30 mouse cellular contexts compared by ENCODE assay signal in genomic region chr8:127909580-127909979, GRCm38 (mm10).
A peak's percentile ranks its signal among the peaks of the same experiment; 100 is the strongest.
DNase-seq lines count a peak whose midpoint lies in the region; ATAC-seq lines count a peak whose summit lies in the region.
"Had no signal": no experiment of that assay in that cellular context is flagged by ENCODE, and none has a peak within 500 bp of the region (broad histone marks: within the 10 kb centered on the region; RNA-seq: fewer than 3 reads in every experiment).

No protein-coding gene starts in this region.

- 90% methylated on average over 2 of the region's 2 CpGs for WGBS in midbrain, embryonic 14.5 days

- H3K9ac ChIP-seq in midbrain, embryonic 14.5 days (replicated peaks; ENCODE audit: low read length): no peak overlapping the region
- H3K9ac ChIP-seq: embryonic facial prominence, embryonic 15.5 days; forebrain, embryonic 13.5 days; heart, embryonic 12.5 days; hindbrain, embryonic 13.5 days; limb, embryonic 12.5 days; liver, embryonic 15.5 days; lung, embryonic 14.5 days; midbrain, embryonic 12.5 days; neural tube, embryonic 15.5 days had no signal

- no peak overlapping the region for H3K4me2 ChIP-seq in midbrain, embryonic 14.5 days (ENCODE audit: low read length)
- H3K4me2 ChIP-seq: embryonic facial prominence, embryonic 15.5 days; forebrain, embryonic 13.5 days; heart, embryonic 12.5 days; hindbrain, embryonic 13.5 days; limb, embryonic 12.5 days; liver, embryonic 15.5 days; lung, embryonic 14.5 days; midbrain, embryonic 12.5 days; neural tube, embryonic 15.5 days had no signal

- no peaks in the 10 kb centered on the region for H3K9me3 ChIP-seq in midbrain, embryonic 14.5 days (ENCODE audit: control insufficient read depth, low read length)
- H3K9me3 ChIP-seq: embryonic facial prominence, embryonic 10.5 days; embryonic facial prominence, embryonic 15.5 days; forebrain, embryonic 13.5 days; heart, embryonic 12.5 days; hindbrain, embryonic 13.5 days; limb, embryonic 12.5 days; liver, embryonic 15.5 days; megakaryocyte, embryonic 14.5 days; midbrain, embryonic 12.5 days; neural tube, embryonic 15.5 days had no signal

- no peak for ATAC-seq in midbrain, embryonic 14.5 days (ENCODE audit: low FRiP score, low TSS enrichment)
- ATAC-seq: forebrain, embryonic 13.5 days had no signal

- H3K27ac ChIP-seq in midbrain, embryonic 14.5 days (replicated peaks; ENCODE audit: low read depth, low read length): no peak overlapping the region
- H3K27ac ChIP-seq: embryonic facial prominence, embryonic 10.5 days; embryonic facial prominence, embryonic 15.5 days; forebrain, embryonic 13.5 days; hindbrain, embryonic 13.5 days; limb, embryonic 12.5 days; liver, embryonic 15.5 days; midbrain, embryonic 12.5 days; neural tube, embryonic 15.5 days had no signal

- no peaks in the 10 kb centered on the region for H3K4me1 ChIP-seq in midbrain, embryonic 14.5 days (ENCODE audit: control insufficient read depth, insufficient read depth, low read length)
- H3K4me1 ChIP-seq: embryonic facial prominence, embryonic 10.5 days; embryonic facial prominence, embryonic 15.5 days; forebrain, embryonic 13.5 days; hindbrain, embryonic 13.5 days; limb, embryonic 12.5 days; liver, embryonic 15.5 days; megakaryocyte, embryonic 14.5 days; midbrain, embryonic 12.5 days; neural tube, embryonic 15.5 days had no signal

- no peaks in the 10 kb centered on the region for H3K27me3 ChIP-seq in midbrain, embryonic 14.5 days (ENCODE audit: control insufficient read depth, insufficient read depth, low read length)
- H3K27me3 ChIP-seq: embryonic facial prominence, embryonic 15.5 days; forebrain, embryonic 13.5 days; heart, embryonic 12.5 days; hindbrain, embryonic 13.5 days; limb, embryonic 12.5 days; liver, embryonic 15.5 days; megakaryocyte, embryonic 14.5 days; midbrain, embryonic 12.5 days; neural tube, embryonic 15.5 days had no signal

- H3K4me3 ChIP-seq in midbrain, embryonic 14.5 days (replicated peaks; ENCODE audit: low read depth, low read length): no peak overlapping the region
- H3K4me3 ChIP-seq: embryonic facial prominence, embryonic 10.5 days; embryonic facial prominence, embryonic 15.5 days; forebrain, embryonic 13.5 days; heart, embryonic 12.5 days; hindbrain, embryonic 13.5 days; limb, embryonic 12.5 days; liver, embryonic 15.5 days; megakaryocyte, embryonic 14.5 days; midbrain, embryonic 12.5 days; neural tube, embryonic 15.5 days had no signal

- peak; percentile 60 for DNase-seq in CD4-positive, CD25-positive, alpha-beta regulatory T cell, adult 2 months (ENCODE audit: low read depth, low spot score)
- DNase-seq in ES-CJ7 (ENCODE audit: low read depth, low spot score): peak; percentile 18
- peak; percentile 49 for DNase-seq in induced T-regulatory cell, adult 2 months (ENCODE audit: low read depth)
- DNase-seq in naive thymus-derived CD4-positive, alpha-beta T cell, adult 2 months (ENCODE audit: low read depth): peak; percentile 24
- no peak for DNase-seq in midbrain, embryonic 14.5 days
- no peak for DNase-seq in adrenal gland, adult 8-10 months
- DNase-seq in testis, postnatal 10 days (ENCODE audit: low spot score): no peak
- DNase-seq: adrenal gland, postnatal 36 days; cerebellum, adult 18-20 months; cerebellum, postnatal 10 days; gastrocnemius, postnatal 25 days; heart, adult 18-20 months; heart, postnatal 4 days; kidney, adult 11 months; kidney, postnatal 14 days; lung, embryonic 14.5 days; lung, postnatal 14 days; right cerebral cortex, postnatal 4 days; thymus, postnatal 36 days had no signal

- H3K36me3 ChIP-seq in midbrain, embryonic 14.5 days (ENCODE audit: control insufficient read depth, insufficient read depth, low read length): no peaks in the 10 kb centered on the region
- H3K36me3 ChIP-seq: embryonic facial prominence, embryonic 10.5 days; embryonic facial prominence, embryonic 15.5 days; G1E; heart, embryonic 12.5 days; hindbrain, embryonic 13.5 days; limb, embryonic 12.5 days; liver, embryonic 15.5 days; midbrain, embryonic 12.5 days; neural tube, embryonic 15.5 days had no signal

Comparison
In these comparisons a context has a peak if more than half of its experiments do, and no peak if none do; other contexts are left out.
1. DNase-seq: peak in CD4-positive, CD25-positive, alpha-beta regulatory T cell, adult 2 months (single experiment), ES-CJ7 (single experiment), induced T-regulatory cell, adult 2 months (single experiment) and naive thymus-derived CD4-positive, alpha-beta T cell, adult 2 months (single experiment); none in midbrain, embryonic 14.5 days (single experiment), adrenal gland, adult 8-10 months (single experiment) and testis, postnatal 10 days (single experiment).